Mouse (Mus musculus) adrenal gland, postnatal 10 days (tissue): ENCODE measurements around the gene Selenoi. TPM values are rescaled to one million over a fixed set of nuclear protein-coding genes. Genes with fewer than 3 reads are reported as not detected.
"Not testable (repeated sequence)": the region's sequence is repeated elsewhere in the genome, so short reads cannot be mapped to it uniquely, and the experiment has no call there.

Source experiments
- DNase-seq: peaks from one replicate; pipeline ENCODE4 v3.0.0; 2021; ENCODE audit warnings: mixed read lengths
- long read RNA-seq, 2 experiments: library from polyadenylated mRNA; stranded (forward); transcript quantifications; one replicate each; pipeline ENCODE4 v2.0.0; 2021
- total RNA-seq, 2 experiments: library from RNA; stranded (reverse); gene quantifications; 2 replicates each; pipeline ENCODE4 v1.2.3; 2021

Selenoi gene
- total RNA-seq: 10 to 100 TPM; 20.4 to 20.7 TPM
- long read RNA-seq, experiment 1, full-length matches to known transcripts: 3 of 6 reads
- long read RNA-seq, experiment 1, partial matches to known transcripts: 3 of 6 reads
- long read RNA-seq, experiment 1, other reads (novel, unspliced or antisense): 0 of 6 reads
- long read RNA-seq, experiment 2, full-length matches to known transcripts: 2 of 4 reads
- long read RNA-seq, experiment 2, partial matches to known transcripts: 0 of 4 reads
- long read RNA-seq, experiment 2, other reads (novel, unspliced or antisense): 2 of 4 reads

- peak; percentile 99 for DNase-seq
Measured at GRCm38 (mm10) chr5:30232271-30232971, at the start of gene Selenoi. Selenoi (plus strand) TSS chr5:30232581.

- DNase-seq: no peak
Measured at GRCm38 (mm10) chr5:30187687-30188485, 44.5 kb upstream of the Selenoi start.

GRCm38 (mm10) chr5:30192452-30192851, 39.9 kb upstream of the Selenoi start:
- DNase-seq: no peak

- DNase-seq: no peak
Measured at GRCm38 (mm10) chr5:30195340-30195739, 37.0 kb upstream of the Selenoi start.

- DNase-seq: no peak
Measured at GRCm38 (mm10) chr5:30198257-30198656, 34.1 kb upstream of the Selenoi start.

GRCm38 (mm10) chr5:30201521-30201920, 30.9 kb upstream of the Selenoi start:
- DNase-seq: peak; percentile 54

GRCm38 (mm10) chr5:30202221-30202620, 30.2 kb upstream of the Selenoi start:
- no peak for DNase-seq

GRCm38 (mm10) chr5:30203216-30203885, 29.0 kb upstream of the Selenoi start:
- DNase-seq: no peak

GRCm38 (mm10) chr5:30204441-30204840, 27.9 kb upstream of the Selenoi start:
- no peak for DNase-seq

- no peak for DNase-seq
Measured at GRCm38 (mm10) chr5:30205034-30205433, 27.3 kb upstream of the Selenoi start.

- DNase-seq: no peak
Measured at GRCm38 (mm10) chr5:30205493-30205892, 26.9 kb upstream of the Selenoi start, which contains the start of gene Adgrf3. Adgrf3 (minus strand) TSS chr5:30205722.

GRCm38 (mm10) chr5:30207276-30207675, 25.1 kb upstream of the Selenoi start:
- peak; percentile 50 for DNase-seq

- not testable (repeated sequence) for DNase-seq
Measured at GRCm38 (mm10) chr5:30210758-30211157, 21.6 kb upstream of the Selenoi start.

GRCm38 (mm10) chr5:30214889-30215288, 17.5 kb upstream of the Selenoi start:
- DNase-seq: peak; percentile 76

GRCm38 (mm10) chr5:30215970-30216369, 16.4 kb upstream of the Selenoi start:
- DNase-seq: no peak

GRCm38 (mm10) chr5:30219715-30220114, 12.7 kb upstream of the Selenoi start:
- peak; percentile 40 for DNase-seq

- DNase-seq: no peak
Measured at GRCm38 (mm10) chr5:30220666-30221065, 11.7 kb upstream of the Selenoi start.

GRCm38 (mm10) chr5:30222681-30223080, 9.7 kb upstream of the Selenoi start:
- DNase-seq: no peak

- DNase-seq: no peak
Measured at GRCm38 (mm10) chr5:30230901-30231300, 1.5 kb upstream of the Selenoi start.

GRCm38 (mm10) chr5:30231891-30232270, 500 bp upstream of the Selenoi start:
- DNase-seq: no peak

- DNase-seq: peak; percentile 25
Measured at GRCm38 (mm10) chr5:30233042-30233441, 661 bp downstream of the Selenoi start.

- no peak for DNase-seq
Measured at GRCm38 (mm10) chr5:30233979-30234378, 1.6 kb downstream of the Selenoi start.
